Mouse (Mus musculus) bone marrow, adult 2 months (tissue): ENCODE measurements around the gene Gm21958. TPM values are rescaled to one million over a fixed set of nuclear protein-coding genes. Genes with fewer than 3 reads are reported as not detected.

ENCODE experiments used
- H3K27ac ChIP-seq: fragments of 200-500 bp; 2 replicates; pipeline ENCODE4 v1.5.1; 2012; ENCODE audit warnings: low read depth, mild to moderate bottlenecking, control low read depth, inconsistent platforms, low read length; ENCODE audit not compliant: control insufficient read depth, poor library complexity, insufficient read depth
- H3K4me1 ChIP-seq: fragments of 200-500 bp; 2 replicates; pipeline ENCODE4 v1.6.1; 2011; ENCODE audit warnings: low read length; ENCODE audit not compliant: control insufficient read depth, insufficient read depth
- H3K4me3 ChIP-seq: fragments of 200-500 bp; replicated peaks from 2 replicates; pipeline ENCODE3; 2011; ENCODE audit warnings: mild to moderate bottlenecking, low read depth, low read length, control low read depth; ENCODE audit not compliant: control insufficient read depth
- CTCF ChIP-seq: fragments of 200-500 bp; IDR thresholded peaks from 2 replicates; pipeline ENCODE4 v1.5.1; 2011; ENCODE audit warnings: low read length, control low read depth; ENCODE audit not compliant: control insufficient read depth, insufficient read depth
- POLR2A ChIP-seq: fragments of 200-500 bp; IDR thresholded peaks from 2 replicates; pipeline ENCODE4 v1.6.1; 2011; ENCODE audit warnings: low read depth, mild to moderate bottlenecking, control low read depth, low read length, borderline replicate concordance; ENCODE audit not compliant: control insufficient read depth
- WGBS: fragments of 180-500 bp; shearing (Covaris S2); methylation state at CpG from one replicate; pipeline ENCODE4 v1.1.7; 2018; 5-methylcytosine and 5-hydroxymethylcytosine counted together
- polyA plus RNA-seq: library from polyadenylated mRNA; stranded (reverse); fragments of >200 nt; gene quantifications from 2 replicates; pipeline ENCODE4 v1.2.4, GENCODE M21; 2011; ENCODE audit warnings: low replicate concordance; ENCODE audit not compliant: missing spikeins, insufficient read depth, insufficient read length

Gene Gm21958
- polyA plus RNA-seq, 1 experiment, result not detected

DNA sequence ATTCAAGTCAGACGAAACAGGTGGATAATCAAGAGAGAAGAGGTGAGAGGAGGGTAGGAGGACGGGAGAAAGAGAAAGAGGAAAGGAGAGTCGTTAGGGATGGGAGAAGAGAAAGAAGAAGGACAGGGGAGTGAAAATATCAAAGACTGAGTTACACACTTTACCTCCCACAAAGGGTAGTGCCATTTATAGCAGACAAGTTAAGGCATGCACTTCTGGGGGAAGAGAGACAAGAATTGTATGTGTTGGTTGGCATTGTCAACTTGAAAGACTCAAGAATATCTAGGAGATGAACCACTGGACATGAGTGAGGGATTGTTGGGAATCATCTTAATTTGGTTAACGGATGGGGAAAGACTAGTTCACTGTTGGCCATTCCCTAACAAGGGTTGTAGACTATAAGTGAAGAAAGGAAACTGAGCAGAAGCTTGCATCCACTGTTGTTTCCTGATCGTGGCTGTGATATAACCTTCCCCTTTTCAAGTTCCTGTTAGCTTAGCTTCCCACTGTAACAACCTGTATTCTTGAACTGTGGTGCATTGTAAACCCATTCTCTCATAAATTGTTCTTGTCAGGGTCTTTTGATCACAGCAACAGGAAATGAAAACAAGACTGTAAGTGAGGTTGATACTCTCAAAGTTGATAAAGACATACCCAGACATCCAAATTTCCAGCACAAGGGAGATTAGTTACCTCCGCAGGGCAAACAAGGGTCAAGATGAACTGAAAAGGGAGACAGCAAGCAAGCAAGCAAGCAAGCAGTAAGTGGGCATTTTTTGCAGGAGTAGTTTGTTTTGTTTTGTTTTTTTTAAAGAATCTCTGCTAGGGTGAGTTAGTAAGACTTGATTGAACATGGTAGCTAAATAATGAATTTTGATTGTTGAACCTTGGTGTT is 32.6 kb downstream of the Gm21958 start:
- no peak overlapping the region for H3K27ac ChIP-seq
- no peak overlapping the region for H3K4me3 ChIP-seq
- no peaks in the 10 kb centered on the region; the same call in 1 of the 2 replicates for H3K4me1 ChIP-seq
- 34% methylated on average over 6 of the region's 6 CpGs for WGBS
- no peak for TF ChIP-seq CTCF
- TF ChIP-seq POLR2A, result no peak

DNA sequence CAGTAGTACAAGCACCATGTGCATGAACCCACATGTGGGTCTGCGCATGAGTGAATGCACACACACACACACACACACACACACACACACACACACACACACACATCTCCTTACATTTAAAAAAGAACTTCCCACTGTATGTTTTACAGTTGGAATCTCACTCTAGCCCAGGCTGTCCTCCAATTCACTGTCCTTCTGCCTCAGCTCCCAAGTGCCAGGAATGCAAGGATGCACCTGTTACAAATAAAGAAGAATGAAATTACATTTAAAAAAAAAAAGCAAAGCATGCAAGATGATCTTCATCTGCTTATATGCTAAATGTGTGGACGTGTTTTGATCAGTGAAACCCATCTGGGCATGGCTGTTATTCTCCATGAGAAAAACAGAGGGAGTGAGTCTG is 37.3 kb downstream of the Gm21958 start:
- no peaks in the 10 kb centered on the region; the same call in 1 of the 2 replicates for H3K4me1 ChIP-seq
- no peak overlapping the region for H3K4me3 ChIP-seq
- no peak overlapping the region for H3K27ac ChIP-seq
- 67% methylated on average over 2 of the region's 2 CpGs for WGBS
- TF ChIP-seq CTCF (no peak), POLR2A (no peak)

DNA sequence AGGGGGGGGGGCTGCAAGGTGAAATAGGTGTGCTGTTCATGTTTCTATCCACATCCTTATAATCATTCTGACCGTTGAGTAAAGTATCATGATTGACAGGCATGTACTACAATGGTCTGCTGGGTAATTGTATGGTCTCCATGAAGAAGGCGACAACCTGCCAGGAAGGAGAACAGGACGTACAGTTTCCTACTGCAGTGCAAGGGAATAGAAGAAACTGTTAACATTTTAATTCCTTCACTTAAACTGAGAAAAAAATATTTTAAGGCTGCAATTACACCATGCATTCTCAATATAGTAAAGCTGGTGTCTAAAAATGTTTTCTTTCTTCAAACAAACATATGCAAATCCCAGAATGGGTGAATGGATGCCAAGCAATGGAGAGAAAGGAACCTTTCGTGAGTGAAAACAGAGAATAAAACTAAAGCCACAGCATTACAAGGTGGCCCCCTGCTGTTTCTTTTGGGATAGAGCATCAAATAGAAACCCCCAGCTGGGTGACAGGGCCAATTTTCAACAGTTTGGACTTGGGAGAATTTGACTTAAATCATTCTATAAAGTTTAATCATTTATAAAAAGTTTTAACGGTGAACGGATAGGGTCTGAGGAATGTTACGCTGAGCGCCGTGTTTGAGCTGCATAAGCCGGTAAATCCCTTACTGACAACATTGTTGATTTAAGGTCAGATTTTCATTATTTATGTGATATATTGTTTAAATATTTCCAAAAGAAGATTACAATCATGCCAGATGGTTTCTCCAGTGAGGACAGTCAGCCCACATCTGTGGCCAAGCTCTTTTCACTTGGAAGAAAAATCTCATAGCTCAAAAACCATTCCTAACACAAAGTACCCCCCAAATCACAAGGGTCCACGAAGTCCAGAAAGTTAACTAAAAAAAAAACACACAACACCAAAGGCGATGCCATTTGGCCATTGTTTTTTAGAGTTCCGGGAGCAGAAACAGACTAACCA is 41.3 kb downstream of the Gm21958 start:
- TF ChIP-seq CTCF (no peak), POLR2A (no peak)
- H3K27ac ChIP-seq, result no peak overlapping the region

DNA sequence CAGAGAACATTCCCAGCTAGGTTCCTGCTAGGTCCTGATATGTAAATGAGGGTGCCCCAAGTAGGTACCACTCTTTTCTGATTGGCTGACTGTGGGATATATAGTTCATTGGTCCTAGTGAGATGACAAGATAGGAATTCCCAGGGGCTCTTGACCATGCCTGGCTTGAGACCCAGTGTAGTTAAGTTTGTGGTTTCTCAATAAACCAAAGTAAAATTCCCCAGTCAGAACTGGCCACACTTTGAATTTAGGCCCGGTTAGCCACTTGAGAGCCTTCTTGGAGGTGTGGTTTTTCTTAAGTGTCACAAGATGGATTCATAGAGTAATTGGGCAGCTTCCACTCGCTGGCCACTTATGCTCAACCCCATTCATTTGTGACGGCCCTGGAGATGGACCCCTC is 42.0 kb downstream of the Gm21958 start:
- no peaks in the 10 kb centered on the region; the same call in 1 of the 2 replicates for H3K4me1 ChIP-seq
- 58% methylated on average over 3 of the region's 3 CpGs for WGBS
- H3K4me3 ChIP-seq, result no peak overlapping the region
- TF ChIP-seq POLR2A (no peak), CTCF (no peak)
- no peak overlapping the region for H3K27ac ChIP-seq

More for the DNA sequence above, 41.3 kb downstream of the Gm21958 start:
- WGBS, result 63% methylated on average over 13 of the region's 13 CpGs
- no peaks in the 10 kb centered on the region; the same call in 1 of the 2 replicates for H3K4me1 ChIP-seq
- H3K4me3 ChIP-seq, result no peak overlapping the region

DNA sequence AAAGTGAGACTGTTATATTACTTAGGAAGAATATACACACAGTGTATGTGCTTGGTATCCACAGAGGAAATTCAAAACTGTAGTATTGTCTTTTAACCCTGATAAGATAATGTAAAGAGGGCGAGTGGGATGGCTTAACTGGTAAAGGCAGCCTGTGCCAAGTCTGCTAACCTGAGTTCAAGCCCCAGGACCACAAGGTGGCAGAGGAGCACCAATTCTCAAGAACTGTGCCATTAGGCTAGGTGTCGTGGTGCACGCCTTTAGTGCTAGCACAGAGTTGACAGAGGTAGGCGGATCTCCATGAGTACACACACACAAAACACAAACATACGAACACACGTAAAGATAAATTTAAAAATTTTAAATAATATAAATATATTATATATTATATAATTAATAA is 44.6 kb downstream of the Gm21958 start:
- Histone ChIP-seq H3K4me3 (no peak overlapping the region), H3K27ac (no peak overlapping the region), H3K4me1 (no peaks in the 10 kb centered on the region; the same call in 1 of the 2 replicates)
- no peak for TF ChIP-seq POLR2A
- TF ChIP-seq CTCF, result peak; percentile 70
- 66% methylated on average over 6 of the region's 6 CpGs for WGBS

DNA sequence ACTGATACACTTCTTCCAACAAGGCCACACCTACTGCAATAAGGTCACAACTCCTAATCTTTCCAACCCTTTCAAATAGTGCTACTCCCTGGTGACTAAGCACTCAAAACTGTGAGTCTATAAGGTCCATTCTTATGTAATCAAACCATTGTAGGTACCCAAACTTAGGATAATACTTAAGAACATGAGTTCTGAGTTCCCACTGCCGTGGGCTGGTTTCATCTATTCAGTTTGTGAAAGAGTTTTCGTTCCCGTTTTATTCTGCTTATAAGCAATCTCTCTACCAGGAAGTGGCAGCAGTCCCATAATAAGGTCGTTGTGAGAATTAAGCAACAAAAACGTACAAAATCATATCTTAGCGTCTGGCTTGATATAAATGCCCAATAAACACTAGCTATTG is 45.4 kb downstream of the Gm21958 start:
- H3K4me3 ChIP-seq, result no peak overlapping the region
- no peak overlapping the region for H3K27ac ChIP-seq
- 25% methylated on average over 6 of the region's 6 CpGs for WGBS
- TF ChIP-seq CTCF (no peak), POLR2A (no peak)
- no peaks in the 10 kb centered on the region; the same call in 1 of the 2 replicates for H3K4me1 ChIP-seq

DNA sequence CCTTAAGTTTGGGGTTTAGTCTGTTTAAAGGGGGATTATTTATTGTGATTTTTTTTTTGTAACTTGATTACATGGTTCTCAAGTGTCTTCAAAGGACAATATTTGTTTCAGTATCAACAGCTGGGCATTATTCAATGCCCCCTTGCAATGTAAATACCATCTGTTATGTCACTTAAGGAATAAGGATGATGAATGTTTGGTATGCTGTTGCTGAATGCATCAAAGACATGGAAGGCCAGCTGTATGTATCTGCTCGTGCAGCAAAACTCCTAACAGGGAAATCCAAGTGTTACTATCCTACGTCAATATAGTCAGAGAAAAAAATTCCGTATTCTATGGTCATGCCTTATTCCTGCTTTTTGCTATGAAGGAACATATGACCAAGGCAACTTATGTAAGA is 46.0 kb downstream of the Gm21958 start:
- TF ChIP-seq POLR2A (no peak), CTCF (no peak)
- Histone ChIP-seq H3K4me3 (no peak overlapping the region), H3K27ac (no peak overlapping the region), H3K4me1 (no peaks in the 10 kb centered on the region; the same call in 1 of the 2 replicates)
- 91% methylated on average over 3 of the region's 3 CpGs for WGBS

Other genes with a start within 250 kb of the Gm21958 start
- gene Supt20, start 21.5 kb downstream of the Gm21958 start, polyA plus RNA-seq, result 29.8 and 60.4 TPM in 2 replicates
- gene Exosc8, start 21.0 kb upstream of the Gm21958 start, polyA plus RNA-seq, result 51.2 and 112 TPM in 2 replicates
- gene Alg5, start 21.2 kb upstream of the Gm21958 start, polyA plus RNA-seq, result 8.0 and 16.3 TPM in 2 replicates
- gene Smad9, start 41.2 kb upstream of the Gm21958 start, polyA plus RNA-seq, result not detected in 2 replicates
- gene Rfxap, start 93.4 kb upstream of the Gm21958 start, polyA plus RNA-seq, result 14.7 and 30.1 TPM in 2 replicates
- not detected in 2 replicates for gene Sertm1, start 201.5 kb upstream of the Gm21958 start, polyA plus RNA-seq